In genomic region chr8:40132662-40133257, GRCm38 (mm10) we compare ENCODE assay signal across 8 mouse cellular contexts.
A peak's percentile ranks its signal among the peaks of the same experiment; 100 is the strongest.
DNase-seq lines count a peak whose midpoint lies in the region; ATAC-seq and TF ChIP-seq lines count a peak whose summit lies in the region.

No protein-coding gene starts in this region.

- no peak overlapping the region for H3K4me2 ChIP-seq in forebrain, embryonic 11.5 days (ENCODE audit: low read depth, low read length, severe bottlenecking)
- H3K4me2 ChIP-seq in hindbrain, embryonic 13.5 days, result no peak overlapping the region

- no peaks in the 10 kb centered on the region for H3K36me3 ChIP-seq in forebrain, embryonic 11.5 days (ENCODE audit: control insufficient read depth, insufficient read depth, low read length)
- H3K36me3 ChIP-seq in forebrain, embryonic 10.5 days (replicated peaks), result no peaks in the 10 kb centered on the region
- H3K36me3 ChIP-seq in hindbrain, embryonic 13.5 days, result no peaks in the 10 kb centered on the region
- H3K36me3 ChIP-seq in thymus, adult 2 months (ENCODE audit: control insufficient read depth, insufficient read depth, low read length), result no peaks in the 10 kb centered on the region

- no peaks in the 10 kb centered on the region for H3K27me3 ChIP-seq in forebrain, embryonic 11.5 days (ENCODE audit: control insufficient read depth, insufficient read depth, low read length)
- no peaks in the 10 kb centered on the region for H3K27me3 ChIP-seq in forebrain, embryonic 10.5 days (ENCODE audit: poor library complexity, severe bottlenecking)
- H3K27me3 ChIP-seq in hindbrain, embryonic 13.5 days, result no peaks in the 10 kb centered on the region
- H3K27me3 ChIP-seq in thymus, adult 2 months (ENCODE audit: control insufficient read depth, insufficient read depth, low read length), result no peaks in the 10 kb centered on the region

- peak; percentile 36; the same call in 1 of the 2 replicates for ATAC-seq in forebrain, embryonic 11.5 days (replicated peaks; ENCODE audit: low FRiP score)
- ATAC-seq in hindbrain, embryonic 13.5 days (ENCODE audit: low FRiP score), result peak; percentile 46; the same call in 1 of the 2 replicates

- H3K4me1 ChIP-seq in forebrain, embryonic 11.5 days (replicated peaks; ENCODE audit: control insufficient read depth, insufficient read depth, low read length), result no peaks in the 10 kb centered on the region
- H3K4me1 ChIP-seq in forebrain, embryonic 10.5 days, result no peaks in the 10 kb centered on the region
- no peaks in the 10 kb centered on the region for H3K4me1 ChIP-seq in hindbrain, embryonic 13.5 days (replicated peaks)
- no peaks in the 10 kb centered on the region for H3K4me1 ChIP-seq in thymus, adult 2 months (replicated peaks; ENCODE audit: control insufficient read depth, insufficient read depth, low read length)

- H3K27ac ChIP-seq in forebrain, embryonic 11.5 days (ENCODE audit: low read depth, low read length), result no peak overlapping the region
- no peak overlapping the region for H3K27ac ChIP-seq in forebrain, embryonic 10.5 days
- no peak overlapping the region for H3K27ac ChIP-seq in hindbrain, embryonic 13.5 days
- no peak overlapping the region for H3K27ac ChIP-seq in thymus, adult 2 months (ENCODE audit: control insufficient read depth, insufficient read depth, low read length)

- no peak overlapping the region for H3K9ac ChIP-seq in forebrain, embryonic 11.5 days (ENCODE audit: low read length)
- no peak overlapping the region for H3K9ac ChIP-seq in hindbrain, embryonic 13.5 days

- no peaks in the 10 kb centered on the region for H3K9me3 ChIP-seq in forebrain, embryonic 11.5 days (ENCODE audit: control insufficient read depth, low read length)
- H3K9me3 ChIP-seq in forebrain, embryonic 10.5 days, result no peaks in the 10 kb centered on the region
- no peaks in the 10 kb centered on the region for H3K9me3 ChIP-seq in hindbrain, embryonic 13.5 days

- TF ChIP-seq POLR2A in thymus, adult 2 months (IDR thresholded peaks at IDR 0.05; ENCODE audit: control insufficient read depth, extremely low read depth, insufficient read depth, low read length, poor library complexity), result no peak

- TF ChIP-seq CTCF in thymus, adult 2 months (IDR thresholded peaks at IDR 0.05; ENCODE audit: borderline replicate concordance, control insufficient read depth, extremely low read depth, insufficient read depth, low read length, poor library complexity), result no peak

- no peak overlapping the region for H3K4me3 ChIP-seq in forebrain, embryonic 11.5 days (ENCODE audit: low read depth, low read length)
- H3K4me3 ChIP-seq in forebrain, embryonic 10.5 days, result no peak overlapping the region
- no peak overlapping the region for H3K4me3 ChIP-seq in hindbrain, embryonic 13.5 days
- H3K4me3 ChIP-seq in thymus, adult 2 months (ENCODE audit: control insufficient read depth, insufficient read depth, low read length), result no peak overlapping the region

- DNase-seq in forebrain, embryonic 11.5 days (ENCODE audit: low spot score), result no peak
- DNase-seq in forebrain, embryonic 10.5 days (ENCODE audit: extremely low spot score, low spot score), result no peak
- DNase-seq in 3T3-L1 (ENCODE audit: low read depth, low spot score), result peak; percentile 73
- peak; percentile 43 for DNase-seq in brain, embryonic 18.5 days (ENCODE audit: low read depth, low spot score)
- peak; percentile 13 for DNase-seq in lung, postnatal 14 days
- no peak for DNase-seq in thymus, adult 2 months
- no peak for DNase-seq in adrenal gland, adult 2 months

- WGBS in forebrain, embryonic 11.5 days, result 28% methylated on average over 9 of the region's 9 CpGs
- 29% methylated on average over 9 of the region's 9 CpGs for WGBS in forebrain, embryonic 10.5 days
- WGBS in hindbrain, embryonic 13.5 days, result 23% methylated on average over 9 of the region's 9 CpGs
- 26% methylated on average over 9 of the region's 9 CpGs for WGBS in thymus, adult 2 months

Comparison
In these comparisons a context has a peak if more than half of its experiments do, and no peak if none do; other contexts are left out.
1. DNase-seq: peak in 3T3-L1 (single experiment), brain, embryonic 18.5 days (single experiment) and lung, postnatal 14 days (single experiment); none in forebrain, embryonic 11.5 days (single experiment), forebrain, embryonic 10.5 days (single experiment), thymus, adult 2 months (single experiment) and adrenal gland, adult 2 months (single experiment).